Mouse (Mus musculus): ENCODE results near the gene Slc8b1.

Gene Slc8b1

DNA sequence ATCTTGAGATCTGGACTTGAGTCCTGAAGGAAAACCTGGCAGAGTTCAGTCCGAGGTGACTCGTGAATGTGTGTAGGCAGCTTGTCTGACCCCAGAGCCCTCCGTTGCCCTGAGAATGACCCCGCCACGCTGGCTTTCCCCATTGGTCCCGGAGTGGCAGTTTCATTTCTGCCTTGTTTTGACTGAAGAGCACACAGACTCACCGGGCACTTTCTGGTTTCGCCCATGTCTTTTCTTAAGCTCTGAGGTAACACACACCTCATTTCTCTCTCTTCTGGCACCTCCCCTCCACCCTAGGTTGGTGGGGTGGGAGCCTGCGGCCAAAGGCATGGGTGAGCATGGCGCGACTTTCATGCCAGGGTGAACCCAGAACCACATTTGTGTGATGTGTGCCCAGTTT lies 15.3 kb downstream of the Slc8b1 start:
- DNase-seq (ENCODE audit: low read depth) = no peak

DNA sequence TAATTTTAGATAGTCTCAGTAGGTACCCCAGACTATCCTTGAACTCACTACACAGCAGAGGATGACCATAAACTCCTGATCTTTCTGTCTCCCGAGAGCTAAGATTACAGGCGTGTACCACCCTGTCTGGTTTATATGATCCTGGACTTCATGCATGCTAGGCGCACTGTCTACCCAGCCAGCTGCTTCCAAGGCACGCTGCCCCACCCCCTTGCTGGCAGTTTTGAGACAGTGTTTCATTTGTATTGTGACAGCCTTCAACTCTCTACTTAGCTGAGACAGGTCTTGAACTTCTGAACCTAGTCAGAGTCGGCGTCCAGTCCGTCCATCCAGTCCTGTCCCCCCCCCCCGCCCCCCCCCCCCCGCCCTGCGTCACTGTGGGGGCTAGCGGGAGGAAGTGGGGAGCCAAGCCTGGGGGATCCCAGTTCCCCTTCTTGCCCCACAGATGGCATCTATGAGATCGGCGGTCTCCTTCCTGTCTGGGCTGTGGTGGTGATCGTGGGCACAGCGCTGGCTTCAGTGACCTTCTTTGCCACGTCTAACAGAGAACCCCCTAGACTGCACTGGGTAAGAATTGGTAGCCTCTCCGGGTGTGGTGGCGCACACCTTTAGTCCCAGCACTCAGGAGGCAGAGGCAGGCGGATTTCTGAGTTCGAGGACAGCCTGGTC lies 16.5 kb downstream of the Slc8b1 start:
- DNase-seq (ENCODE audit: low read depth) = no peak

DNA sequence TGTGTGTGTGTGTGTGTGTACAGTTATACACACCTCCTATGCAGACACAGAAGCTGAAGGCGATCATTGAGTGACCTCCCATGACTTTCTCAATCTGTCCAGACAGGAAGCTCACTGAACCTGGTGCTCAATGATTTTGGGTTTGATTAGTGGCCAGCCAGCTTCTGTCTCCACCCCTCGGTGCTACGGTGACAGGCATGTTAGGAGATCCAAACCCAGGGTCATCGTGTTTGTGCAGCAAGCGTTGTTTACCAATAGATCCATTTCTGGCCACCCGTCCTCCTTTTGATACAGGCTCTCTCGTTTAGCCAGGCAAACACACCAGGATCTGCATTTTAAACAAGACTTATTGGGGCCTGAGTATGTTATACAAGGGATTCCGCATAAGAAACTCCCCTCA lies 20.7 kb downstream of the Slc8b1 start:
- DNase-seq (ENCODE audit: low read depth) = no peak

DNA sequence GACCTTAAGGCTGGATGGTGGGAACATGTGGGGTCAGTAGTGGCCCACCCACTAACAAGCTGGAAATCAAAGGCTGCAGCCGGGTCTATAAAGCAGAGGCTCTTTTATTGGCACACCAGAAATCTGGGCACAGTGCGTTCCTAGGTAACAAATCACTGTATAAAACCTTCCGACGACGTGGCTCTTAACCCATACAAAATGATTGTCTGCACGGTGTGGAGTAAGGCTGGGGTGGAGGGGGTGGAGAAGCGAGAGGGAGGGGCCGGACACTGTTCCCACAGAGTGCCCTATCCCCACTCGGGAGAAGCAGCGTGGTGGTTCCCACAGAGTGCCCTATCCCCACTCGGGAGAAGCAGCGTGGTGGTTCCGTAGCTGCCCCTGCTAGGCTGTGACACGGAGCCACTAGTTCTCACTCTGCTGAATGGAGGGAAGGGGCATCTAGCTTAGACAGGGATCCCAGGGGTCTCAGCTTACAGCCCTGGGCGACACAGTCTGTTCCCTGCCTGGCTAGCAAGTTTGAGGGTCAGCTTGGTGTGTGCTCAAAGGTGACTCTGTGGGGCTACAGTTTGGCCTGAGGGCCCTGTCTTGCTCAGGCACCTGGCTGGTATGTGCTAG lies 23.2 kb downstream of the Slc8b1 start:
- DNase-seq (ENCODE audit: low read depth) = no peak

DNA sequence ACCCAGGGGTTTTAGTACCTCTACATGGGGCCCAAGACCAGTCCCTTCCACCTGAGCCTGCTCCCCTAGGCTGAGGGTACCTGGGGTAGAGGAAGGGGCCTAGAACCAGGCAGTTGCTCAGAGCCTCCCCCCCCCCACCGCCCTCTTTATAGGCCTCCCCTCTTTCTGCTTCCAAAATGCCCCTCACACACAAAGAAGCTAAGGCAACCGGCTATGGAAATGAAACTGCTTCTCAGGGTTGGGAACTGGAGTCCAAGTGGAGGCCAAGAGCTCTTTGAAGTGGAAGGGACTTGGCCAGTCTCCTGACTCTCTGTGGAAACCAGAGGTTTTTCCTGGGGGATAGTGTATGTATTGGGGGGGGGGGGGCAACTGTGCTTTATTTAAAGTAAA lies 23.7 kb downstream of the Slc8b1 start:
- no peak for DNase-seq (ENCODE audit: low read depth)

DNA sequence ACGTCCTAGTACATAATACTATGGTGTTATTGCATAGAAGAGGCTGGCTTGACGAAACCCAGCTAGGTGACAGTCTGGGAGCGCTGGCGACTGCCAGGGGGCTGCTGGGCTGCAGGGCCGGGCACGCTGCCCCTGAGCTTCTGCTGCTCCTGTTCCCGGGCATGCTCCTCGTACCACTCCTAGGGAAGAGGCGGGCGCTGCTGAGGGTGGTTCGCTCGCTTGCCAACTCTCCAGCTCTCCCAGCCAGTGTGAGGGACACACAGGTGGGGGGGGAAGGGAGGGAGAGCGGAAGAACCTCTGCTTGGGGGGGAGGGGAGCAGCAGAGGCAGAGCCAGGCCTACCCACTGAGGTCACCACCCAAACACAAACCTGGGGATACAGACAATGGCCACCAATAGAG lies 25.1 kb downstream of the Slc8b1 start:
- DNase-seq (ENCODE audit: low read depth) = no peak

DNA sequence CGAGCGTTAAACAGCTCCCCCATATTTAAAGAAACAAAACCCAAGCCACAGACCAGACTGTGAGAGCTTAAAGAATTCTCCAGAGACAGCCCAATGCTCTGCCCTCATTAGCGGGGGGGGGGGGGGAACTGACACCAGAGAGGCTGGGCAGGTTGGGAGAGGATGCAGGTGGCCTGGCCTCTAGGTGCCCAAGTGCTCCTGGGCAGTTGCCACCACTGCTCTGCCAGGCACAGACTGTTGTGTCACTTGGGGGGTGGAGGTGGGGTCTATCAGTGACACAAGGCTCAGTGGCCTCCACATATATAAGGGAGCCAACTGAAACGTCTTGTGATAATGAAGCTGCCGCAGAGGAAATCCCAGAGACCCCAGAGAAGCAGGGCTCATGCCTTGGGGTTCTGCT lies 25.7 kb downstream of the Slc8b1 start:
- no peak for DNase-seq (ENCODE audit: low read depth)

DNA sequence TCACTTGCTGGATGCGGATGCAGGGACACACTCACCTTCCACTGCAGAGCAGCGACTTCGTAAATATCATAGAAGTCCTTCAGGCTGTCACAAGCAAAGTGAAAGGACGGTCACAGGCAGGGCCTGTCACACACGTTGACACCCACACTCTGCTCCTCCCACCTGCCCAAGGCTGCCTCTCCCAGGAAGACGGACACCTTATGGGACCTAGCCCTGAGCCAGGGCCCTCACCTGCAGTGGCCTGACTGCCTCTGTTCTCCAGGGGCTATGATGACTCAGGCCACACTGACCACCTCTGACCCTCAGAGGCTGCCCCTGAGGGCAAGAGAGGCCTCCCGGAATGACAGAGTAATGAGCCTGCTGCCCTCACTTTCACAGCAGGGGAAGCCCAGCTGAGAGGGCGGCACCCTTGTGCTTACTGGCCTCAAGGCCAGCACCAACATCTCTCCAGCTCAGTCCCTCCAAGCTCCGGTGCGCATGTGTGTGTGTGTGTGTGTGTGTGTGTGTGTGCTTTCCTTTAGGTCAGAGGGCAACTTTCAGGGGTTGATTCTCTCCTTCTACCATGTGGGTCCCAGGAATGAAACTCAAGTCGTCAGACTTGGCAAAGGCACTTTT lies 37.4 kb downstream of the Slc8b1 start:
- DNase-seq (ENCODE audit: low read depth) = no peak

DNA sequence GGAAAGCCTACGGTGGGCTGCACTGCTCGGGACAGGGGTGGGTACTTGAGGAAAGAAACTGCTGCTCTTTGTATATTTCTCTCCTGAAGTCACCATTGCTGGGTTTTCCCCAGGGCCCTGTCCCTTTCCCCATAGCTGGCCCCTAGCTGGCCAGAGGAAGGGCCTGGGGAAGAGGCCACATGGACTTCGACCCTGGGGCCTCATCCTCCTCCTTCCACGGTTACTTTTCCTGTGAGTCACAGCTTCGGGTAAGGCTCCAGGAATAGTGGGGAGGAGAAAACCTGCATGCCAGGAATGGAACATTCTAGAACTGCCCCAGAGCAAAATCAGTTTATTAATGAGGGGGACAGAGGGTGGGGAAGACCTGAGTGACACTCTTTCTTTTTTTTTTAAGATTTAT lies 39.2 kb downstream of the Slc8b1 start:
- no peak for DNase-seq (ENCODE audit: low read depth)

DNA sequence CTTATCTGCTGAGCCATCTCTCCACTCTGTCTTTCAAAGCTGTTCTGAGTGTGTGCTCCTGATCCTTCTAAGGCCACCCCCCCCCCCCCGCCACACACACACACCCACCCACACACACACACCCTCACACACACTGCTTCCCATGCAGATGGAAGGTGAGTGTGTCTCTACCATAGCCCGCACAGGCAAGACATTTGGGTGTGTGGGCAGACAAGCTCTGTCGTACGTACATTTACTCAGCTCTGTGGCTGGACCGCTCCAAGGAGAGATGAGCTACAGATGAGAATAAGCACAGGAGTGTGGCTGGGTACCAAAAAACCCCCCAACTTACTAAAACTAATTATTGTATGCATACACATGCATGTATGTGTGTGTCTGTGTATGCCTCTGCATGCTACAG lies 39.7 kb downstream of the Slc8b1 start:
- no peak for DNase-seq (ENCODE audit: low read depth)

DNA sequence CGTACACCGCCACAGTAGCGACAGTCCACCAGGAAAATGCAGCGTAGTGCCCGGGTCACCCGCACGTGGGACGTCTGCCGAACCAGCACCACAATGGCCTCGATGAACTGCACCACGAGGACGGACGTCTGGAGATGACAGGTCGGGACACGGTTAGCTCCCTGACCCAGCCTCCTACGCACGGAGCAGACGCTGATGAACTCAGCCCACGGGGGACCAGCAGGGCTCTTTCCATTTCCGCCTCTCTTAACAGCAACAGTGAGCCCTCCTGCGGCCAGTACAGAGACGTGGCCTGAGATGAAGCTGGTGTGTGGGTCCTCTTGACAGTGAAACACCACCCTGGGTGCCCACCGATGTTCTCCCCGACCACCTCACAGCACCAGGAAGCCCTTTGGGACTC lies 44.9 kb downstream of the Slc8b1 start:
- DNase-seq (ENCODE audit: low read depth) = no peak

DNA sequence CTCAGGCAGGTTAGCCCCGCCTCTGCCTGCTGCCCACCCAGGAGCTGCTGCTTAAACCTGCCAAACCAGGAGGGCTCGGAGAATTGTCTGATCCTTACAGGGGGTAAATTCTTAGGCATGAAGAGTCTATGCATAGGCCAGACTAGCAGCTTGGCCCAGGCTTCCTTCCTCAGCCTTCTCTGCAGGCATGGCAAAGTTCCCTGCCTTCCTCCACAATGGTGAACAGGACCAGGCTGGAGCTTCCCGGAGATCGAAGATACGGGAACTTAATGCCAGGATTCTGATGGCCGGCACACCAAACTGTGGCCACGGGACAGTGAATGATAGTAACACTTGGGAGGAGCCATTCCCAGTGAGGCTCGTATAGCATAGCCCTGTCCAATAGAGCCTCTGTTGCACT lies 47.1 kb downstream of the Slc8b1 start:
- no peak for DNase-seq (ENCODE audit: low read depth)

DNA sequence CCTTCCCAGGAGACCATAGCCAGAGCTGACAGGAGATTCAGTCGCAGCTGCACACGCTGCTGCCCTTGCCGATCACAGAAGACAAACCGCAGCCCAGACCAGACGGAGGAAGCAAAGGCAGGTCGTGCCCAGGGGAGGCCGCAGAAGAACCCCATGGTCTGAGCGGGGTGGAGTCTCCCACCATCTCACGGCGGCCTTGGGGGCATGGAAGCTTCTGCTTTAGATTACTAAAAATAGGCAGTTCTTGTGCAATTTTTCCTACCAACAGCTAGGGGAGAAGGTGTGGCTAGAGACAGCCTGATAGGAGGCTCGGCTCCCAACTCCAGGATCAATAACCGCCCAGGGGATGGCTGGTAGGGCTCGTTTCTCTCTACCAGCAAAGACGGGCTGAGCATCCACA lies 47.8 kb downstream of the Slc8b1 start:
- DNase-seq (ENCODE audit: low read depth) = no peak

DNA sequence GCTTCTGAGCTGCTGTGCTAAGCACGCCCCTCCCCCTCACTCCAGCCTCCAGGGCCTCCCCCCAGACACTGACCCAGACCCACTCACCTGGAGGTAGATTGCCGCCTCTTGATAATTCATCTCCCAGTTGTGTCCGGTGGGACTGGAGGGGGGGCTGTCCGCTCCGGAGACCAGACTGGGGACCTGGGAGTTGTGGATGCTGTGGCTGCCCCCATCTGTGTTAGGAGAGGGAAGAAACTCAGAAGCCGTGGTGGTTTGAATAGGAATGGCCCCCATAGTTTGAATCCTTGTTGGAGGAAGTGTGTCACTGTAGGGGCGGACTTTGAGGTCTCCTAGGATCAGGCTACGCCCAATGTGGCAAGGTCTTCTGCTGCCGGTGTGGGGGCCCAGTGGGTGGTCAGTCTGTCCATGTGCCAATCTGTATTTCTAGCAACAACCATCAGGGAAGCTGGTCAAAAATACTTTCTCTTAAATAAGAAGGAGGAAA lies 49.2 kb downstream of the Slc8b1 start:
- no peak for DNase-seq (ENCODE audit: low read depth)

DNA sequence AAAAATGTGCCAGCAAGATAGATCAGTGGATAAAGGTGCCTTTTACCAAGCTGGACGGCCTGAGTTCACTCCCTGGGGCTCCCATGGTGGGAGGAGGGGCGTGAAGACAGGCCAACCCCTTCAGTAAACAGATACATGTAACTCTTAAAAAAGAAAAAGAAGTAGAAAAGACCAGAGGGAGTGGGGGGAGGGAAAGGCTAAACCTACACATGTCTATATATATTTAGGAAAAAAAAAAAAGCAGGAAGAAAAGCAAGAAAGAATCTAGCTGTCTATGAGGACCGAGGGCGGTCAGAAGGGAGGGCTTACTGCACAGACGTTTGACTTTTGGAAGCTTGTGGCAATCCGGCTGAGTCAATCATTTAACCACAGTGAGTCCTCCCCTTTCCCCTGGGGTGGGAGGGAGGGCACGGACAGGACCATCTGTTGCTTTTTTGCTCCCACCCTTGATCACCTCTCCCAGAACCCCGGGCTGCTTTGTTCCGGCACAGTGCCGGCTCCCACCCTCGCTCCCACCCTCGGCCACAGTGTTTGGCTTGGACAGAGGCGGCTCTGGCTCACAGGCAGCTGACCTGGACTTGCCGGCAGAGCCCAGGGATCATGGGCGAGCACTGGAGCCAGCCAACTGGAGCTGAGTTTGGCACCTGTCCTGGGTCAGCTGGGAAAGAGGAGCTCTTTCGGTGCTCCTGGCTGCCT lies 49.8 kb downstream of the Slc8b1 start:
- no peak for DNase-seq (ENCODE audit: low read depth)

DNA sequence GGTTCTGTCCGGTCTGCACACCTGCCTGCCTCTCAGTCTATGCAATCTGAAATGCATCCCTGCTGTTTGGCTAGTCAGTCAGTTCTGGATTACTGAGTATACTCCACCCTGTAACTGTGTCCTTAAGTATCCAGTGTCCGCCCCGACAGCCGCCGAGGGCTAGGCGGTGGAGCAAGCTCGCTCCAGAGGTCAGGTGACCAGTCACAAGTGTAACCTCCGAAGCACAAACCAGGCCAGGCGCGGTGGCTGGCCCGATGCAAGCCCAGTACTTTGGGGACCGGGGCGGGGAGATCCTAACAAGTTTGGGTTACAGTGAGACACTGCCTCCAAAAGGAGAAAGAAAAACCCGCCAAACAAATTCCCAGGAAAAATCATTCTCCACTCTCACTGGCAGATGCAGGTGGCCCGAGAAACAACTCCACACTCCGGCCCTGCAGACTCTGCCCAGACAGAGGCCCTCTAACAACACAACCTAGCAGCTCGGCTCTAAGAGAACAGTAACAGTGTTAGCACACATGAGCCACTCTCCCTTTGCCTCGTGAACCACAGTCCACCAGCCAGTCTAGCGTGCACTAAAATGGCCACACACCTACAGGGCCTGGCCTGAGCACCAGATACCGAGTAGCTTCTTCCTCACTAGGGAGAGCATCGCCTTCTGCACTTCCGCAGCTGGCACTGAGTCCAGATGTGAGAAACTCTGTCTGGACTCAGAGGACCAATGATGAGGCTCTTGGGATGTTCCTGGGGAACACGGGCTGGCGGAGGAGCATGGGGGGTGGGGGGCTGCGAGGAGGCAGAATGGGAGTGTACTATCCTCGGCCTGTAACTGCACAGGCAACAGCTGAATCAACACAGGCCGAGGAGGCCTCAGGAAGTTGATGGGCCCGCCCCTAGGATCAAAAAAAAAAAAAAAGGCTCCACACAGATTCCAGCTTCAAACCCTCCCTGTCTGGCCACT lies 52.3 kb downstream of the Slc8b1 start:
- no peak for DNase-seq (ENCODE audit: low read depth)

DNA sequence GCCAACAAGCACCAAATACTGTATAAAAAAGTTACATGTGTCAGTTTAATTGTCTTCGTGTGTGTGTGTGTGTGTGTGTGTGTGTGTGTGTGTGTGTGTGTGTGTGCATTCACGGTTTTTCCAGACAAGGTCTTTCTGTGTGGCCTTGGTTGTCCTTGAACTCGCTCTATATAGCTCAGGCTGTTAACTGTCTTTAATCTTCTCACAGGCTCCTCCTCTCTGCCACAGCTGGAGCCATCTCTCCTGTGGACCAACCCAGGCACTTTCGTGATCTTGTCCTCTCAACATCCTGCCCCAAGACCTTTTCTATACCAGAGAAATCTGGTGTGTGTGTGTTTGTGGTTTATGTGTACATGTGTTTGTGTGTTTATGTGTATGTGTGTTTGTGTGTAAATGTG lies 52.9 kb downstream of the Slc8b1 start:
- no peak for DNase-seq (ENCODE audit: low read depth)

DNA sequence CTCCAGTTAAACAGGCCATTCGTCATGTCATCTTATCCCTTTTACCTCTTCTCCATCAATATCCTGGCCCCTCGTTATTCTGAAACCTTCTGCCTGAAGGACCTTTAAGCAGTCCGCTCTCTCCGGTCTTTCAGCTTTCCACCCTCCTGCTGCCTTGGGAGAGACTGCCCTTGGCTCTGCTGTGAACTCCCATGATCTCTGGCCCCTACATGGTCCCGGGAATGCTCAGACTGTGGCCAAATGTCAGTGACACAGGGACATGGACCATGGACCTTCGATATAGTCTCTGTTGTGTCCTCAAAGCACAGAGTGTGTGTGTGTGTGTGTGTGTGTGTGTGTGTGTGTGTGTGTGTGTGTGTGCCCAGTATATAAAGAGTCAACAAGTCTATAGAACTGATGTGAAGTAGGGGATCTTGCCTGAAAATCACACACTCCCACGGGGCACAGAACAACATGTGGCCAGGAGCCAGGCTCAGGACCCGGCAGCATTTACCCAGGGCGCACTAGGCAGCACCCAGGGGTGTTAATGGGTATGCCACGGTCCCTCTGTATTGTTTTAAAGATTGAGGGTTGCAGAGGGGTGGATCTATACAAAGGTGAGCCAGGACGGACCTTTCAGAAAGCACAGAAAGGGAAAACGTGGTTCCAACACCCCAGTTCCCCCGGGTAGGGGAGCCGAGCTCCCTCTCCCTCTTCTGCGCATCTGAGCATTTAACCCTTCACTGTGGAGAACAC lies 54.4 kb downstream of the Slc8b1 start:
- no peak for DNase-seq (ENCODE audit: low read depth)

DNA sequence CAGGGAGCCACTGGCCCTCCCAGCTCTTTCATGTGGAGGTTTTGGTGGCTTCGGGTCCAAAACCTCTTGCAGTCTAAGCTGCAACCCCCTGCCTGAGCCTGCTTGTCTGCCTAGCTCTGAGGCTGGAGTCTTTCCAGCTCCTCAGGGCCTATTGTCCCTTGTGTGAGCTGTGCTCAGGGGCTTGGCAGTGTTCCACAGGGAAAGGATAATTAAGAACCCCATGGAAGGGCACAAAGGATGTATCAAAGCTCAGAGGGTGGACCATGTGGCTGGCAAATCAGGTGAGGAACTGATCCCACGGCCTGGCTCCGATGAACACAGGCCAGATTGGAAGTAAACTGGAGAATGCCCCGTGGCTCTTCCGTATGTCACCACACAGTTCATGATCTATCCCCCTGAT lies 55.1 kb downstream of the Slc8b1 start:
- no peak for DNase-seq (ENCODE audit: low read depth)

DNA sequence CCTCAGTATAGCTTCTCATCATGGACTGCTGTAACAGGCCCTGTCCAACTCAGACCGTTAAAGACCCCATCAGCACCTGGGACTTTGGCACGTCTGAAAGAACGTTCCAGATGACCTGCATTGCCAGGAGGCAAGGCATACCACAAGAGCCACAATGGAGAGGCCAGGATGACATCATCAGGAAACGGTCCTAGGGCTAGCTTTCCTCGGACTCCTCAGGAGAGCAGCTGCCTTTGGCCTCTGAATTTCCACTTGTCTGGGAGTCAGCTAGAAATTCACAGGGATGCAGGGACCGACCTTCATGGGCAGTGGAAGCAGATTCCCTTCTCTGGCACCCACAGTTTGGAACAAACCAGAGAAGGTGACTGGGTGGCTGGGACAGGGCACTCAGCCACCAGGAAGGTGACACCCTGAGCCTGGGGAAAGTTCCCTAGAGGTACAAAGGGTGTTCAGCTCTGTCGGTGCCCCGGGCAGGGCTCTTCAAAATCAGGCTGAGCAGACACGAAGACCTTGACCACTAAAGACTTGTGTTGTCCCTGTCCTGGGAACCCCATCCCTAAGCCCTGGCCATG lies 55.8 kb downstream of the Slc8b1 start:
- DNase-seq (ENCODE audit: low read depth) = no peak

DNA sequence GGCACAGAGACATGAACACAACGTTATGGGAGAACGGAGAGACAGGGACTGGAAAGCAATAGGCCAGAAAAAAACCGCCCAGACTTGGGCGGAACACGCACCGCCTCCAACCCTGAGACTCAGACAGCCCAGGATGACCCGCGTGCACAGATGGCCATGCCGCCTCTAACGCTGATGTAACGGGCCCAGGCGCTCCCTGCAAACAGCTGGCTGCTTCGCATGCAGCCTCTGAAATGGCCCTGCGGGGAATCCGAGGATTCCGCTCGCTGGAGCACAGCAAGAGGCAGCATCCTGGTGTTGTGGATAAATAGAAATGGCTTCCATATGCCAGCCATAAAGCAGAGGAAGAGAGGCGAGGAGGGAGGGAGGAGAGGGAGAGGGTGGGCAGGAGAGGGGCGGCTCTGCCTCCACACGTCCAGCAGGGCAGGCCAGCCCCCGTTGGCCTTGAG lies 56.3 kb downstream of the Slc8b1 start:
- no peak for DNase-seq (ENCODE audit: low read depth)
